Mouse (Mus musculus): ENCODE measurements around the gene Golph3. TPM values are rescaled to one million over a fixed set of nuclear protein-coding genes. Genes with fewer than 3 reads are reported as not detected.

Gene Golph3
- total and polyA plus RNA-seq, 3 experiments: 81.1 to 149 (median 99.2) TPM

DNA sequence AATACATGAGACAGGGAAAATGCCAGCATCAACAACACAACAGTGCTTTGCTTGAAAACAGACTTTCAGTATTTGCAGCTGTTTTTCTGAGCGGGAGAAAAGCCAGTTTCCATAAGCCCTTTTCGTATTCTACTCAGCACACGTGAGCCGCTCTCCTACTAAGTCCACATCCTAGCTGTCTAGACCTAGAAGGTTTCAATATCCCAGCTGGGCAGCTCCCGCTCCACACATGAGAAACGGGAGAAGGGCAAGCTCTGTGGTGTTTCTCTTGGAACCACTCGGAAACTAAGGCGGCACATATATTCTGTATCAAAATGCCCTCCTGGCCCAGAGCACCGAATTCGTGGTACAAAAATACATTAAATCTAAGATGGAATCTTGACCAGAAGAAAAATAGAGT is 73.5 kb downstream of the Golph3 start:
- H3K27ac ChIP-seq (ENCODE audit: control insufficient read depth, low read depth, low read length): no peak overlapping the region
- no peak for TF ChIP-seq ZC3H11A (IDR thresholded peaks at IDR 0.05; ENCODE audit: low read depth, low read length)
- TF ChIP-seq MYB (IDR thresholded peaks at IDR 0.05; ENCODE audit: low read depth, low read length): no peak
- no peak for TF ChIP-seq E2F4 (IDR thresholded peaks at IDR 0.05; ENCODE audit: borderline replicate concordance, low read depth, low read length)
- no peak for TF ChIP-seq MAFK (IDR thresholded peaks at IDR 0.05; ENCODE audit: borderline replicate concordance, low read depth, low read length)
- TF ChIP-seq SMC3 (IDR thresholded peaks at IDR 0.05; ENCODE audit: low read depth, low read length): no peak
- H3K36me3 ChIP-seq (ENCODE audit: control insufficient read depth in 1 of 2, insufficient read depth in 2 of 2, low read length in 2 of 2): peaks cover 0 to 2% of the 10 kb centered on the region in 2 experiments; a peak in 1 of 4 replicates
- H3K9me3 ChIP-seq (replicated peaks; ENCODE audit: insufficient read depth, low read length): no peaks in the 10 kb centered on the region
- no peak for DNase-seq (ENCODE audit: low read depth, low spot score)
- peaks cover 1 to 3% of the 10 kb centered on the region in 2 experiments; a peak in 3 of 4 replicates for H3K27me3 ChIP-seq (ENCODE audit: control insufficient read depth in 1 of 2, insufficient read depth in 2 of 2, low read length in 2 of 2)
- H3K4me3 ChIP-seq (ENCODE audit: control insufficient read depth in 1 of 2, insufficient read depth in 1 of 2, low read depth in 2 of 2, low read length in 2 of 2): no peak overlapping the region
- no peaks in the 10 kb centered on the region for H3K4me1 ChIP-seq (ENCODE audit: control insufficient read depth in 1 of 2, insufficient read depth in 2 of 2, low read length in 2 of 2)
- H3K9ac ChIP-seq (ENCODE audit: control insufficient read depth, low read depth, low read length, poor library complexity, severe bottlenecking): no peak overlapping the region
- H3K79me2 ChIP-seq (ENCODE audit: control insufficient read depth, insufficient read depth, low read length, poor library complexity): no peaks in the 10 kb centered on the region

DNA sequence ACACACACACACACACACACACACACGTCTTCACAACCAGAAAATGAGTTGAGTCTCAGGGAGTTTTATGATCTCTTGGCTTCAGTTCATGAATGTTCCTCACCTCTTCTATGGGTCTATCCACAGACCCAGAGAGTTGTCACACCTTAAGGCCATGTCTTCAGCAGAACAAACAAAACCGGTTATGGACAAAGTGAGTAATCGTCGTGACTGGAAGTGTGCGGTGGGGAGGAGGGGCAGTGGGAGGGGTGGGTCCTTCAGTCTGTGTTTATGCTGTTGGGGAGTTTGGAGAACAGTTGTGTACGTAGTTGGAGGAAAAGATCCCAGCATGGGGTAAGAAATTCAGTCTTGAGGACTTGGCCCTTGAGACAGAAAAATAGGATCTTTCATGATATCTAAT is 75.8 kb downstream of the Golph3 start:
- Histone ChIP-seq H3K4me3 (ENCODE audit: control insufficient read depth in 1 of 2, insufficient read depth in 1 of 2, low read depth in 2 of 2, low read length in 2 of 2) (no peak overlapping the region), H3K9ac (ENCODE audit: control insufficient read depth, low read depth, low read length, poor library complexity, severe bottlenecking) (no peak overlapping the region), H3K4me1 (ENCODE audit: control insufficient read depth in 1 of 2, insufficient read depth in 2 of 2, low read length in 2 of 2) (no peaks in the 10 kb centered on the region), H3K79me2 (ENCODE audit: control insufficient read depth, insufficient read depth, low read length, poor library complexity) (no peaks in the 10 kb centered on the region), H3K36me3 (ENCODE audit: control insufficient read depth in 1 of 2, insufficient read depth in 2 of 2, low read length in 2 of 2) (peaks cover 0 to 2% of the 10 kb centered on the region in 2 experiments; a peak in 1 of 4 replicates), H3K27ac (ENCODE audit: control insufficient read depth, low read depth, low read length) (no peak overlapping the region), H3K27me3 (ENCODE audit: control insufficient read depth in 1 of 2, insufficient read depth in 2 of 2, low read length in 2 of 2) (peaks cover 1 to 3% of the 10 kb centered on the region in 2 experiments; a peak in 3 of 4 replicates), H3K9me3 (replicated peaks; ENCODE audit: insufficient read depth, low read length) (no peaks in the 10 kb centered on the region)
- TF ChIP-seq MAX (IDR thresholded peaks at IDR 0.05; ENCODE audit: low read length) (no peak), TCF12 (IDR thresholded peaks at IDR 0.05; ENCODE audit: low read depth, low read length) (no peak), ELF1 (IDR thresholded peaks at IDR 0.05; ENCODE audit: low read depth, low read length) (no peak), MAZ (IDR thresholded peaks at IDR 0.05; ENCODE audit: low read depth, low read length) (no peak), CHD2 (IDR thresholded peaks at IDR 0.05; ENCODE audit: low read length) (no peak), ETS1 (IDR thresholded peaks at IDR 0.05; ENCODE audit: low read depth, low read length) (no peak), MXI1 (IDR thresholded peaks at IDR 0.05; ENCODE audit: low read depth, low read length) (no peak), SIN3A (IDR thresholded peaks at IDR 0.05; ENCODE audit: low read length) (no peak), EP300 (IDR thresholded peaks at IDR 0.05; ENCODE audit: low read depth in 1 of 2, low read length in 2 of 2) (no peak), GABPA (IDR thresholded peaks at IDR 0.05; ENCODE audit: low read depth, low read length) (no peak), RCOR1 (IDR thresholded peaks at IDR 0.05; ENCODE audit: low read depth, low read length) (no peak), NRF1 (IDR thresholded peaks at IDR 0.05; ENCODE audit: insufficient read depth, low read depth, low read length, poor library complexity, severe bottlenecking) (no peak), NELFE (IDR thresholded peaks at IDR 0.05; ENCODE audit: low read depth, low read length) (no peak), USF2 (IDR thresholded peaks at IDR 0.05; ENCODE audit: borderline replicate concordance in 1 of 2, insufficient read depth in 1 of 2, low read depth in 1 of 2, low read length in 2 of 2) (no peak), ZKSCAN1 (IDR thresholded peaks at IDR 0.05; ENCODE audit: low read depth, low read length) (no peak), TAL1 (IDR thresholded peaks at IDR 0.05; ENCODE audit: low read length) (no peak)
- no peak for DNase-seq (ENCODE audit: low read depth, low spot score)

Other genes with a start within 250 kb of the Golph3 start
- 51.3 and 54.4 TPM in 2 replicates for gene Zfr, start 203.6 kb upstream of the Golph3 start, total RNA-seq (2012; rRNA removed)
- gene Zfr, start 203.6 kb upstream of the Golph3 start, polyA plus RNA-seq (2012; ENCODE audit: insufficient read depth in 1 of 2, insufficient read length in 2 of 2, low read depth in 1 of 2, low replicate concordance in 2 of 2, missing spikeins in 1 of 2): 100 to 1,000 TPM; 108 to 199 TPM
- gene Mtmr12, start 116.4 kb upstream of the Golph3 start, total RNA-seq (2012; rRNA removed): 14.3 and 18.0 TPM in 2 replicates
- gene Mtmr12, start 116.4 kb upstream of the Golph3 start, polyA plus RNA-seq (2012; ENCODE audit: insufficient read depth in 1 of 2, insufficient read length in 2 of 2, low read depth in 1 of 2, low replicate concordance in 2 of 2, missing spikeins in 1 of 2): 10 to 100 TPM in 1 of 2 experiments, not detected in 1; 38.2 TPM
- gene 1810049J17Rik, start 449 bp downstream of the Golph3 start, total RNA-seq (2012; rRNA removed): 17.9 and 23.9 TPM in 2 replicates
- not detected for gene 1810049J17Rik, start 449 bp downstream of the Golph3 start, polyA plus RNA-seq (2012; ENCODE audit: insufficient read depth in 1 of 2, insufficient read length in 2 of 2, low read depth in 1 of 2, low replicate concordance in 2 of 2, missing spikeins in 1 of 2)

Data from MEL (cell line).